Mouse (Mus musculus) testis, adult 2 months (tissue): ENCODE measurements around the gene Ldhd.

Experiments
- CTCF ChIP-seq: fragments of 200-500 bp; IDR thresholded peaks from 2 replicates; pipeline ENCODE4 v1.5.1; 2012; ENCODE audit warnings: low read depth, mild to moderate bottlenecking, inconsistent platforms, low read length, moderate library complexity; ENCODE audit not compliant: control insufficient read depth, insufficient read depth, insufficient replicate concordance
- POLR2A ChIP-seq: fragments of 200-500 bp; IDR thresholded peaks from 2 replicates; pipeline ENCODE4 v1.6.1; 2012; ENCODE audit warnings: low read depth, mild to moderate bottlenecking, inconsistent platforms, low read length, moderate library complexity; ENCODE audit not compliant: control insufficient read depth

GRCm38 (mm10) chr8:111579318-111579717 is 50.9 kb downstream of the Ldhd start:
- TF ChIP-seq CTCF (no peak), POLR2A (no peak)
